Mouse (Mus musculus): ENCODE measurements around the gene Cwc27. TPM values are rescaled to one million over a fixed set of nuclear protein-coding genes. Genes with fewer than 3 reads are reported as not detected.

Gene Cwc27
- polyA plus RNA-seq, 1 experiment from 2014 or later = 25.2 TPM

GRCm38 (mm10) chr13:104590931-104591330 lies 226.0 kb downstream of the Cwc27 start:
- H3K27me3 ChIP-seq = no peaks in the 10 kb centered on the region
- ATAC-seq (ENCODE audit: low FRiP score) = no peak
- H3K36me3 ChIP-seq = no peaks in the 10 kb centered on the region
- H3K4me1 ChIP-seq (replicated peaks) = peaks cover 6% of the 10 kb centered on the region
- no peak overlapping the region for H3K4me3 ChIP-seq
- H3K27ac ChIP-seq = no peak overlapping the region
- no peaks in the 10 kb centered on the region for H3K9me3 ChIP-seq
- no peak overlapping the region for H3K4me2 ChIP-seq
- 92% methylated on average over 7 of the region's 7 CpGs for WGBS
- no peak overlapping the region for H3K9ac ChIP-seq

- no peak overlapping the region for H3K9ac ChIP-seq
- no peaks in the 10 kb centered on the region for H3K27me3 ChIP-seq
- 41% methylated on average over 11 of the region's 11 CpGs for WGBS
- no peaks in the 10 kb centered on the region for H3K9me3 ChIP-seq
- no peaks in the 10 kb centered on the region for H3K36me3 ChIP-seq
- H3K4me1 ChIP-seq (replicated peaks) = peaks cover 6% of the 10 kb centered on the region
- H3K4me2 ChIP-seq = 0 out of 2 replicates have a peak overlapping the region, but pooled peaks have one; percentile 13
- no peak overlapping the region for H3K4me3 ChIP-seq
- H3K27ac ChIP-seq = peak overlapping the region; percentile 40; the same call in 1 of the 2 replicates
- ATAC-seq (ENCODE audit: low FRiP score) = peak; percentile 64
Observed at GRCm38 (mm10) chr13:104590097-104590607, 226.8 kb downstream of the Cwc27 start.

- Histone ChIP-seq H3K27ac (no peak overlapping the region), H3K27me3 (no peaks in the 10 kb centered on the region), H3K9ac (no peak overlapping the region), H3K4me2 (no peak overlapping the region), H3K4me3 (no peak overlapping the region), H3K9me3 (no peaks in the 10 kb centered on the region), H3K4me1 (replicated peaks) (peaks cover 6% of the 10 kb centered on the region), H3K36me3 (no peaks in the 10 kb centered on the region)
- ATAC-seq (ENCODE audit: low FRiP score) = no peak
- 91% methylated on average over 5 of the region's 5 CpGs for WGBS
Observed at GRCm38 (mm10) chr13:104588383-104588782, 228.6 kb downstream of the Cwc27 start.

Other genes with a start within 250 kb of the Cwc27 start
- 18.2 and 18.9 TPM in 2 replicates for gene Srek1ip1, start 24.7 kb downstream of the Cwc27 start, polyA plus RNA-seq (2015; fragmentation: Nextera tagmentation; extraction: Ambion mirVana)
- gene Shisal2b, start 46.8 kb upstream of the Cwc27 start, polyA plus RNA-seq (2015; fragmentation: Nextera tagmentation; extraction: Ambion mirVana) = 1.3 and 1.7 TPM in 2 replicates
- gene Rgs7bp, start 237.8 kb upstream of the Cwc27 start, polyA plus RNA-seq (2015; fragmentation: Nextera tagmentation; extraction: Ambion mirVana) = 4.3 and 4.9 TPM in 2 replicates

Measured in hindbrain, embryonic 13.5 days (tissue).